Mouse (Mus musculus) cerebellum, adult 2 months (tissue): ENCODE data around the gene Dlgap4. TPM values are rescaled to one million over a fixed set of nuclear protein-coding genes. Genes with fewer than 3 reads are reported as not detected.

ENCODE experiments used
- DNase-seq, 2 experiments: peaks; one replicate each; pipeline ENCODE4 v3.0.0; 2021
- H3K27ac ChIP-seq: fragments of 200-500 bp; 2 replicates; pipeline ENCODE4 v1.5.1; 2012; ENCODE audit warnings: low read length, control low read depth, inconsistent platforms; ENCODE audit not compliant: insufficient read depth
- H3K27me3 ChIP-seq: fragments of 200-500 bp; 2 replicates; pipeline ENCODE4 v1.6.1; 2012; ENCODE audit warnings: inconsistent platforms, mild to moderate bottlenecking, low read length, moderate library complexity; ENCODE audit not compliant: control insufficient read depth, insufficient read depth
- H3K4me1 ChIP-seq: fragments of 200-500 bp; 2 replicates; pipeline ENCODE4 v1.6.1; 2011; ENCODE audit warnings: low read length; ENCODE audit not compliant: control insufficient read depth, insufficient read depth
- H3K4me3 ChIP-seq: fragments of 200-500 bp; replicated peaks from 2 replicates; pipeline ENCODE3; 2011; ENCODE audit warnings: mild to moderate bottlenecking, low read depth, low read length, control low read depth; ENCODE audit not compliant: insufficient read depth
- CTCF ChIP-seq: fragments of 200-500 bp; IDR thresholded peaks from 2 replicates; pipeline ENCODE4 v1.5.1; 2011; ENCODE audit warnings: low read depth, mild to moderate bottlenecking, control low read depth, low read length, moderate library complexity, borderline replicate concordance; ENCODE audit not compliant: insufficient read depth
- POLR2A ChIP-seq: fragments of 200-500 bp; IDR thresholded peaks from 2 replicates; pipeline ENCODE4 v1.6.1; 2011; ENCODE audit warnings: low read length, control low read depth, borderline replicate concordance; ENCODE audit not compliant: insufficient read depth
- WGBS: fragments of 180-500 bp; shearing (Covaris S2); methylation state at CpG from one replicate; pipeline ENCODE4 v1.1.7; 2018; 5-methylcytosine and 5-hydroxymethylcytosine counted together
- polyA plus RNA-seq: library from polyadenylated mRNA; depleted of rRNA; stranded (reverse); fragments of >200 nt; gene quantifications from 2 replicates; pipeline ENCODE4 v1.2.3, GENCODE M21; 2012

Dlgap4 gene
- polyA plus RNA-seq, 1 experiment: 130 TPM

GRCm38 (mm10) chr2:156632721-156633120, 19.2 kb downstream of the Dlgap4 start:
- no peak for DNase-seq
- WGBS: 84% methylated on average over 9 of the region's 9 CpGs
- no peaks in the 10 kb centered on the region for H3K27me3 ChIP-seq
- H3K4me3 ChIP-seq: no peak overlapping the region
- TF ChIP-seq POLR2A: no peak
- no peak for TF ChIP-seq CTCF
- no peaks in the 10 kb centered on the region for H3K4me1 ChIP-seq
- no peak overlapping the region for H3K27ac ChIP-seq

- WGBS: 85% methylated on average over 9 of the region's 9 CpGs
- H3K4me1 ChIP-seq: peaks cover 3% of the 10 kb centered on the region; the same call in 1 of the 2 replicates
These were observed 21.6 kb downstream of the Dlgap4 start for GRCm38 (mm10) chr2:156635091-156635490.

GRCm38 (mm10) chr2:156641141-156641540, 27.6 kb downstream of the Dlgap4 start:
- DNase-seq: no peak
- no peak overlapping the region for H3K27ac ChIP-seq
- TF ChIP-seq CTCF (no peak), POLR2A (no peak)
- no peak overlapping the region for H3K4me3 ChIP-seq
- H3K27me3 ChIP-seq: no peaks in the 10 kb centered on the region
- peaks cover 21% of the 10 kb centered on the region for H3K4me1 ChIP-seq
- WGBS: 79% methylated on average over 2 of the region's 2 CpGs

More at GRCm38 (mm10) chr2:156635091-156635490, 21.6 kb downstream of the Dlgap4 start:
- Histone ChIP-seq H3K4me3 (no peak overlapping the region), H3K27me3 (no peaks in the 10 kb centered on the region), H3K27ac (no peak overlapping the region)
- DNase-seq: no peak
- TF ChIP-seq POLR2A (no peak), CTCF (no peak)

GRCm38 (mm10) chr2:156642931-156643330, 29.4 kb downstream of the Dlgap4 start:
- Histone ChIP-seq H3K4me3 (no peak overlapping the region), H3K27ac (no peak overlapping the region), H3K27me3 (no peaks in the 10 kb centered on the region), H3K4me1 (peaks cover 22% of the 10 kb centered on the region)
- TF ChIP-seq POLR2A (no peak), CTCF (no peak)
- no peak for DNase-seq
- 63% methylated on average over 4 of the region's 4 CpGs for WGBS

- Histone ChIP-seq H3K4me3 (no peak overlapping the region), H3K4me1 (peaks cover 24% of the 10 kb centered on the region), H3K27me3 (no peaks in the 10 kb centered on the region), H3K27ac (no peak overlapping the region)
- DNase-seq: peak in 1 of 2 experiments; percentile 7
- WGBS: 80% methylated on average over 3 of the region's 3 CpGs
- TF ChIP-seq POLR2A (no peak), CTCF (no peak)
These were observed 29.9 kb downstream of the Dlgap4 start for GRCm38 (mm10) chr2:156643406-156643805.

- H3K4me3 ChIP-seq: no peak overlapping the region
- WGBS: 38% methylated on average over 6 of the region's 6 CpGs
- TF ChIP-seq CTCF (no peak), POLR2A (no peak)
- no peak for DNase-seq
- H3K4me1 ChIP-seq: peaks cover 27% of the 10 kb centered on the region
- no peaks in the 10 kb centered on the region for H3K27me3 ChIP-seq
- no peak overlapping the region for H3K27ac ChIP-seq
These were observed 31.6 kb downstream of the Dlgap4 start for GRCm38 (mm10) chr2:156645145-156645544.

- Histone ChIP-seq H3K4me3 (no peak overlapping the region), H3K27me3 (no peaks in the 10 kb centered on the region), H3K27ac (no peak overlapping the region), H3K4me1 (peaks cover 30% of the 10 kb centered on the region)
- no peak for TF ChIP-seq CTCF
- no peak for TF ChIP-seq POLR2A
- 94% methylated on average over 5 of the region's 5 CpGs for WGBS
- no peak for DNase-seq
These were observed 33.4 kb downstream of the Dlgap4 start for GRCm38 (mm10) chr2:156646877-156647276.

GRCm38 (mm10) chr2:156648042-156648441, 34.5 kb downstream of the Dlgap4 start:
- no peak overlapping the region for H3K27ac ChIP-seq
- H3K27me3 ChIP-seq: no peaks in the 10 kb centered on the region
- TF ChIP-seq CTCF (no peak), POLR2A (no peak)
- WGBS: 83% methylated on average over 5 of the region's 5 CpGs
- DNase-seq: no peak
- H3K4me1 ChIP-seq: peaks cover 39% of the 10 kb centered on the region
- H3K4me3 ChIP-seq: no peak overlapping the region
